Mouse (Mus musculus): ENCODE measurements around the gene Anks1b. TPM values are rescaled to one million over a fixed set of nuclear protein-coding genes. Genes with fewer than 3 reads are reported as not detected.
A peak's percentile ranks its signal among the peaks of the same experiment; 100 is the strongest.

Gene Anks1b
- polyA plus RNA-seq, 1 experiment from 2014 or later = 3.0 TPM

GRCm38 (mm10) chr10:90733632-90734031 lies 860.3 kb downstream of the Anks1b start:
- no peak overlapping the region for H3K9ac ChIP-seq (replicated peaks; ENCODE audit: low read length)
- H3K4me3 ChIP-seq (ENCODE audit: low read depth, low read length) = no peak overlapping the region
- no peaks in the 10 kb centered on the region for H3K9me3 ChIP-seq (replicated peaks; ENCODE audit: control insufficient read depth, low read length)
- WGBS = 23% methylated on average over 5 of the region's 5 CpGs
- no peaks in the 10 kb centered on the region for H3K4me1 ChIP-seq (ENCODE audit: control insufficient read depth, insufficient read depth, low read length)
- no peak for ATAC-seq (replicated peaks; ENCODE audit: insufficient number of reproducible peaks, low FRiP score, low TSS enrichment, low read depth)
- H3K36me3 ChIP-seq (replicated peaks; ENCODE audit: control insufficient read depth, insufficient read depth, low read depth, low read length) = no peaks in the 10 kb centered on the region
- no peak overlapping the region for H3K4me2 ChIP-seq (ENCODE audit: low read depth, low read length)
- H3K27me3 ChIP-seq (ENCODE audit: control insufficient read depth, insufficient read depth, low read length) = no peaks in the 10 kb centered on the region
- no peak overlapping the region for H3K27ac ChIP-seq (replicated peaks; ENCODE audit: low read depth, low read length)
- peak; percentile 62 for DNase-seq (ENCODE audit: low spot score)

- no peaks in the 10 kb centered on the region for H3K27me3 ChIP-seq (ENCODE audit: control insufficient read depth, insufficient read depth, low read length)
- no peak overlapping the region for H3K9ac ChIP-seq (replicated peaks; ENCODE audit: low read length)
- H3K4me1 ChIP-seq (ENCODE audit: control insufficient read depth, insufficient read depth, low read length) = no peaks in the 10 kb centered on the region
- H3K4me2 ChIP-seq (ENCODE audit: low read depth, low read length) = no peak overlapping the region
- DNase-seq (ENCODE audit: low spot score) (no peak), ATAC-seq (replicated peaks; ENCODE audit: insufficient number of reproducible peaks, low FRiP score, low TSS enrichment, low read depth) (no peak)
- no peaks in the 10 kb centered on the region for H3K9me3 ChIP-seq (replicated peaks; ENCODE audit: control insufficient read depth, low read length)
- H3K27ac ChIP-seq (replicated peaks; ENCODE audit: low read depth, low read length) = no peak overlapping the region
- no peak overlapping the region for H3K4me3 ChIP-seq (ENCODE audit: low read depth, low read length)
- H3K36me3 ChIP-seq (replicated peaks; ENCODE audit: control insufficient read depth, insufficient read depth, low read depth, low read length) = no peaks in the 10 kb centered on the region
- WGBS = 80% methylated on average over 2 of the region's 2 CpGs
Observed at GRCm38 (mm10) chr10:90738475-90738874, 865.2 kb downstream of the Anks1b start.

GRCm38 (mm10) chr10:90740956-90741355 lies 867.6 kb downstream of the Anks1b start:
- Histone ChIP-seq H3K36me3 (replicated peaks; ENCODE audit: control insufficient read depth, insufficient read depth, low read depth, low read length) (no peaks in the 10 kb centered on the region), H3K9me3 (replicated peaks; ENCODE audit: control insufficient read depth, low read length) (no peaks in the 10 kb centered on the region), H3K4me3 (ENCODE audit: low read depth, low read length) (no peak overlapping the region), H3K4me1 (ENCODE audit: control insufficient read depth, insufficient read depth, low read length) (no peaks in the 10 kb centered on the region), H3K4me2 (ENCODE audit: low read depth, low read length) (no peak overlapping the region), H3K27me3 (ENCODE audit: control insufficient read depth, insufficient read depth, low read length) (no peaks in the 10 kb centered on the region), H3K27ac (replicated peaks; ENCODE audit: low read depth, low read length) (no peak overlapping the region), H3K9ac (replicated peaks; ENCODE audit: low read length) (no peak overlapping the region)
- DNase-seq (ENCODE audit: low spot score) = no peak
- ATAC-seq (replicated peaks; ENCODE audit: insufficient number of reproducible peaks, low FRiP score, low TSS enrichment, low read depth) = no peak
- WGBS = 89% methylated on average over 5 of the region's 5 CpGs

GRCm38 (mm10) chr10:90751889-90752288 lies 878.6 kb downstream of the Anks1b start:
- ATAC-seq (replicated peaks; ENCODE audit: insufficient number of reproducible peaks, low FRiP score, low TSS enrichment, low read depth) = no peak
- H3K9ac ChIP-seq (replicated peaks; ENCODE audit: low read length) = no peak overlapping the region
- 84% methylated on average over 5 of the region's 5 CpGs for WGBS

GRCm38 (mm10) chr10:90753106-90753505 lies 879.8 kb downstream of the Anks1b start:
- no peaks in the 10 kb centered on the region for H3K36me3 ChIP-seq (replicated peaks; ENCODE audit: control insufficient read depth, insufficient read depth, low read depth, low read length)

More at GRCm38 (mm10) chr10:90751889-90752288, 878.6 kb downstream of the Anks1b start:
- no peak overlapping the region for H3K4me2 ChIP-seq (ENCODE audit: low read depth, low read length)
- H3K4me1 ChIP-seq (ENCODE audit: control insufficient read depth, insufficient read depth, low read length) = no peaks in the 10 kb centered on the region
- no peak overlapping the region for H3K27ac ChIP-seq (replicated peaks; ENCODE audit: low read depth, low read length)
- H3K4me3 ChIP-seq (ENCODE audit: low read depth, low read length) = no peak overlapping the region
- no peak for DNase-seq (ENCODE audit: low spot score)
- H3K9me3 ChIP-seq (replicated peaks; ENCODE audit: control insufficient read depth, low read length) = no peaks in the 10 kb centered on the region
- no peaks in the 10 kb centered on the region for H3K36me3 ChIP-seq (replicated peaks; ENCODE audit: control insufficient read depth, insufficient read depth, low read depth, low read length)
- H3K27me3 ChIP-seq (ENCODE audit: control insufficient read depth, insufficient read depth, low read length) = no peaks in the 10 kb centered on the region

GRCm38 (mm10) chr10:90757773-90758172 lies 884.5 kb downstream of the Anks1b start:
- Histone ChIP-seq H3K27ac (replicated peaks; ENCODE audit: low read depth, low read length) (no peak overlapping the region), H3K9ac (replicated peaks; ENCODE audit: low read length) (no peak overlapping the region), H3K4me3 (ENCODE audit: low read depth, low read length) (no peak overlapping the region), H3K4me1 (ENCODE audit: control insufficient read depth, insufficient read depth, low read length) (no peaks in the 10 kb centered on the region), H3K4me2 (ENCODE audit: low read depth, low read length) (no peak overlapping the region), H3K27me3 (ENCODE audit: control insufficient read depth, insufficient read depth, low read length) (no peaks in the 10 kb centered on the region), H3K36me3 (replicated peaks; ENCODE audit: control insufficient read depth, insufficient read depth, low read depth, low read length) (no peaks in the 10 kb centered on the region), H3K9me3 (replicated peaks; ENCODE audit: control insufficient read depth, low read length) (no peaks in the 10 kb centered on the region)
- ATAC-seq (replicated peaks; ENCODE audit: insufficient number of reproducible peaks, low FRiP score, low TSS enrichment, low read depth) (no peak), DNase-seq (ENCODE audit: low spot score) (no peak)
- 90% methylated on average over 4 of the region's 4 CpGs for WGBS

More at GRCm38 (mm10) chr10:90753106-90753505, 879.8 kb downstream of the Anks1b start:
- Histone ChIP-seq H3K4me1 (ENCODE audit: control insufficient read depth, insufficient read depth, low read length) (no peaks in the 10 kb centered on the region), H3K9me3 (replicated peaks; ENCODE audit: control insufficient read depth, low read length) (no peaks in the 10 kb centered on the region), H3K27ac (replicated peaks; ENCODE audit: low read depth, low read length) (no peak overlapping the region), H3K27me3 (ENCODE audit: control insufficient read depth, insufficient read depth, low read length) (no peaks in the 10 kb centered on the region), H3K4me3 (ENCODE audit: low read depth, low read length) (no peak overlapping the region), H3K4me2 (ENCODE audit: low read depth, low read length) (no peak overlapping the region), H3K9ac (replicated peaks; ENCODE audit: low read length) (no peak overlapping the region)
- whole genome bisulfite sequencing = 80% methylated on average over 9 of the region's 9 CpGs
- ATAC-seq (replicated peaks; ENCODE audit: insufficient number of reproducible peaks, low FRiP score, low TSS enrichment, low read depth) (no peak), DNase-seq (ENCODE audit: low spot score) (no peak)

- ATAC-seq (replicated peaks; ENCODE audit: insufficient number of reproducible peaks, low FRiP score, low TSS enrichment, low read depth) (no peak), DNase-seq (ENCODE audit: low spot score) (no peak)
- no peak overlapping the region for H3K27ac ChIP-seq (replicated peaks; ENCODE audit: low read depth, low read length)
- no peak overlapping the region for H3K4me3 ChIP-seq (ENCODE audit: low read depth, low read length)
- H3K4me2 ChIP-seq (ENCODE audit: low read depth, low read length) = no peak overlapping the region
- no peak overlapping the region for H3K9ac ChIP-seq (replicated peaks; ENCODE audit: low read length)
- 87% methylated on average over 5 of the region's 5 CpGs for WGBS
- no peaks in the 10 kb centered on the region for H3K27me3 ChIP-seq (ENCODE audit: control insufficient read depth, insufficient read depth, low read length)
- H3K36me3 ChIP-seq (replicated peaks; ENCODE audit: control insufficient read depth, insufficient read depth, low read depth, low read length) = no peaks in the 10 kb centered on the region
- no peaks in the 10 kb centered on the region for H3K9me3 ChIP-seq (replicated peaks; ENCODE audit: control insufficient read depth, low read length)
- no peaks in the 10 kb centered on the region for H3K4me1 ChIP-seq (ENCODE audit: control insufficient read depth, insufficient read depth, low read length)
Observed at GRCm38 (mm10) chr10:90759929-90760328, 886.6 kb downstream of the Anks1b start.

GRCm38 (mm10) chr10:90766261-90766660 lies 893.0 kb downstream of the Anks1b start:
- Histone ChIP-seq H3K9me3 (replicated peaks; ENCODE audit: control insufficient read depth, low read length) (no peaks in the 10 kb centered on the region), H3K36me3 (replicated peaks; ENCODE audit: control insufficient read depth, insufficient read depth, low read depth, low read length) (no peaks in the 10 kb centered on the region), H3K9ac (replicated peaks; ENCODE audit: low read length) (no peak overlapping the region), H3K4me1 (ENCODE audit: control insufficient read depth, insufficient read depth, low read length) (no peaks in the 10 kb centered on the region), H3K27ac (replicated peaks; ENCODE audit: low read depth, low read length) (no peak overlapping the region), H3K27me3 (ENCODE audit: control insufficient read depth, insufficient read depth, low read length) (no peaks in the 10 kb centered on the region), H3K4me2 (ENCODE audit: low read depth, low read length) (no peak overlapping the region), H3K4me3 (ENCODE audit: low read depth, low read length) (no peak overlapping the region)
- no peak for ATAC-seq (replicated peaks; ENCODE audit: insufficient number of reproducible peaks, low FRiP score, low TSS enrichment, low read depth)
- no peak for DNase-seq (ENCODE audit: low spot score)
- 61% methylated on average over 3 of the region's 3 CpGs for WGBS

All from embryonic facial prominence, embryonic 11.5 days (tissue).